Mouse (Mus musculus) E14TG2a.4 (cell line): ENCODE measurements at regions not wholly inside any gene's neighbourhood (a gene's known extent, or its start where the extent isn't known, plus 50 kb on each side); places are given as distances from the start of the nearest gene placed in this dataset.

Experiments
- H3K27me3 ChIP-seq: 2 replicates; pipeline ENCODE4 v1.6.1; 2014; ENCODE audit warnings: low read length, control low read depth; ENCODE audit not compliant: insufficient read depth
- H3K36me3 ChIP-seq: 2 replicates; pipeline ENCODE4 v1.6.1; 2014; ENCODE audit warnings: low read length, control low read depth; ENCODE audit not compliant: insufficient read depth
- H3K4me1 ChIP-seq: replicated peaks from 2 replicates; pipeline ENCODE4 v1.6.1; 2014; ENCODE audit warnings: low read depth, low read length, control low read depth
- H3K4me3 ChIP-seq: replicated peaks from 2 replicates; pipeline ENCODE4 v1.5.1; 2014; ENCODE audit warnings: mild to moderate bottlenecking, low read length
- H3K9me3 ChIP-seq: 2 replicates; pipeline ENCODE4 v1.6.1; 2014; ENCODE audit warnings: low read length, control low read depth
- CTCF ChIP-seq: conservative IDR thresholded peaks from 2 replicates; pipeline ENCODE4 v1.5.1; 2014; ENCODE audit warnings: low read length
- NANOG ChIP-seq: IDR thresholded peaks from 2 replicates; pipeline ENCODE4 v1.6.1; 2014; ENCODE audit warnings: borderline replicate concordance, low read length, mixed read lengths
- POU5F1 ChIP-seq: IDR thresholded peaks from 2 replicates; pipeline ENCODE4 v1.6.1; 2014; ENCODE audit warnings: low read length, borderline replicate concordance

- no peaks in the 10 kb centered on the region for H3K36me3 ChIP-seq
- no peaks in the 10 kb centered on the region for H3K9me3 ChIP-seq
- TF ChIP-seq NANOG = no peak
- TF ChIP-seq POU5F1 = no peak
- no peak for TF ChIP-seq CTCF
- H3K27me3 ChIP-seq = no peaks in the 10 kb centered on the region
- H3K4me1 ChIP-seq = no peaks in the 10 kb centered on the region
- H3K4me3 ChIP-seq = no peak overlapping the region
These were observed 233.8 kb upstream of the Lrtm1 start for GRCm38 (mm10) chr14:28784106-28784633.

- no peak for TF ChIP-seq CTCF
- no peak for TF ChIP-seq NANOG
- no peak for TF ChIP-seq POU5F1
- Histone ChIP-seq H3K4me3 (no peak overlapping the region), H3K27me3 (peaks cover 19% of the 10 kb centered on the region), H3K4me1 (no peaks in the 10 kb centered on the region), H3K9me3 (no peaks in the 10 kb centered on the region), H3K36me3 (no peaks in the 10 kb centered on the region)
These were observed 219.7 kb upstream of the Lrtm1 start for GRCm38 (mm10) chr14:28798290-28798689.

- Histone ChIP-seq H3K9me3 (peaks cover 6% of the 10 kb centered on the region; the same call in 1 of the 2 replicates), H3K27me3 (peaks cover 19% of the 10 kb centered on the region), H3K4me3 (no peak overlapping the region), H3K36me3 (no peaks in the 10 kb centered on the region), H3K4me1 (no peaks in the 10 kb centered on the region)
- TF ChIP-seq POU5F1 (no peak), CTCF (no peak), NANOG (no peak)
These were observed 216.3 kb upstream of the Lrtm1 start for GRCm38 (mm10) chr14:28801681-28802080.

- peaks cover 6% of the 10 kb centered on the region; the same call in 1 of the 2 replicates for H3K9me3 ChIP-seq
- no peaks in the 10 kb centered on the region for H3K4me1 ChIP-seq
- no peak for TF ChIP-seq NANOG
- TF ChIP-seq CTCF = no peak
- TF ChIP-seq POU5F1 = no peak
- H3K27me3 ChIP-seq = peaks cover 19% of the 10 kb centered on the region
- H3K36me3 ChIP-seq = no peaks in the 10 kb centered on the region
- no peak overlapping the region for H3K4me3 ChIP-seq
These were observed 215.9 kb upstream of the Lrtm1 start for GRCm38 (mm10) chr14:28802126-28802525.

- no peak overlapping the region for H3K4me3 ChIP-seq
- H3K27me3 ChIP-seq = no peaks in the 10 kb centered on the region
- H3K4me1 ChIP-seq = no peaks in the 10 kb centered on the region
- H3K36me3 ChIP-seq = no peaks in the 10 kb centered on the region
- TF ChIP-seq NANOG (no peak), CTCF (no peak), POU5F1 (no peak)
- H3K9me3 ChIP-seq = peaks cover 6% of the 10 kb centered on the region; the same call in 1 of the 2 replicates
These were observed 209.9 kb upstream of the Lrtm1 start for GRCm38 (mm10) chr14:28808094-28808493.

- Histone ChIP-seq H3K36me3 (no peaks in the 10 kb centered on the region), H3K4me1 (no peaks in the 10 kb centered on the region), H3K27me3 (no peaks in the 10 kb centered on the region), H3K4me3 (no peak overlapping the region), H3K9me3 (peaks cover 6% of the 10 kb centered on the region; the same call in 1 of the 2 replicates)
- no peak for TF ChIP-seq CTCF
- no peak for TF ChIP-seq NANOG
- no peak for TF ChIP-seq POU5F1
These were observed 208.7 kb upstream of the Lrtm1 start for GRCm38 (mm10) chr14:28809355-28809754.

GRCm38 (mm10) chr14:28820970-28821369 is 197.0 kb upstream of the Lrtm1 start:
- H3K4me3 ChIP-seq = no peak overlapping the region
- H3K36me3 ChIP-seq = no peaks in the 10 kb centered on the region
- no peaks in the 10 kb centered on the region for H3K9me3 ChIP-seq
- H3K4me1 ChIP-seq = no peaks in the 10 kb centered on the region
- no peaks in the 10 kb centered on the region for H3K27me3 ChIP-seq
- no peak for TF ChIP-seq CTCF
- TF ChIP-seq POU5F1 = no peak

GRCm38 (mm10) chr14:28827186-28827585 is 190.8 kb upstream of the Lrtm1 start:
- no peaks in the 10 kb centered on the region for H3K27me3 ChIP-seq
- H3K36me3 ChIP-seq = no peaks in the 10 kb centered on the region
- TF ChIP-seq CTCF (no peak), NANOG (no peak), POU5F1 (no peak)
- no peaks in the 10 kb centered on the region for H3K4me1 ChIP-seq
- H3K4me3 ChIP-seq = no peak overlapping the region
- no peaks in the 10 kb centered on the region for H3K9me3 ChIP-seq

GRCm38 (mm10) chr14:28837117-28837516 is 180.9 kb upstream of the Lrtm1 start:
- no peak overlapping the region for H3K4me3 ChIP-seq
- no peaks in the 10 kb centered on the region for H3K27me3 ChIP-seq
- TF ChIP-seq CTCF (no peak), NANOG (no peak), POU5F1 (no peak)
- H3K36me3 ChIP-seq = no peaks in the 10 kb centered on the region
- no peaks in the 10 kb centered on the region for H3K4me1 ChIP-seq
- H3K9me3 ChIP-seq = no peaks in the 10 kb centered on the region
